Mouse (Mus musculus): ENCODE results near the gene Pcdh15. TPM values are rescaled to one million over a fixed set of nuclear protein-coding genes. Genes with fewer than 3 reads are reported as not detected.

Gene Pcdh15
- polyA plus RNA-seq, 2 experiments from 2014 or later: 0.16 TPM; not detected in 1

DNA sequence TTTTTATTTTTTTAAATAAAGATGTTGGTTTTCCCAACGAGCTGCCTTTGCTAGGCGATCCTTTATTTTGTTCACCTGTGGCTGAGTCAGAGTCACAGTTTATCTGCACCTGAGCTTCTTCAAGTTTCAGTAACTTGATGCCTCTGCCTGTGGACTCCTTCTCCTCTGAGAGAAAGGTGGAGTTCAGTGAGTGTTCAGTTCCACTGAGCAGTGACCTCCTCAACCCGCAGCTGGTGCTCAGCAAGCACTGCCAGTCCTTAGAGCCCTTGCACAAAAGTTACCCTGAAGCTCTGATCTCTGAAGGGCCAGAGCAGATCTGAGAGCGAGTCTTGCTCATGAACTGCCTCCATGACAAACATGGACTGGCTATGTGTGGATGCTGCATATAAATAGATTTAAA is 724.1 kb downstream of the Pcdh15 start:
- ATAC-seq: no peak

DNA sequence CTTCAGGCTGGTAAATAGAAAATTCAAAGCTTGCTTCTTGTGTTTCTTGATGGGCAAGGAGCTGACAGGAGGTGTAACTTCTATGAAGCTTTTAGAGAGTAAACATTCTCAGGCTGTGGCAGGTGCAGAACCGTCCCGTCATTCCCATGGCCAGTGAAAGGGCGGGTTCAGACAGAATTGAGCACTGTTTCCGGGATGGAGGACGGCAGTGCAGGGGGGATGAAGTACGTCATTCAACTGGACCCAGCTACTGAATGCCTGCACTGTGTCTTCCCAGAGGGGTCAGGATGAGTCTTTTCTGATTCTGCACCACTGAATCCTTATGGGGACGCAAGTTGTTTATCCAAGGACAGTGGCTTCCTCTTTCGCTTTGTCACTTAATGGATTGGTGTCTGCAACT is 727.2 kb downstream of the Pcdh15 start:
- ATAC-seq: no peak

DNA sequence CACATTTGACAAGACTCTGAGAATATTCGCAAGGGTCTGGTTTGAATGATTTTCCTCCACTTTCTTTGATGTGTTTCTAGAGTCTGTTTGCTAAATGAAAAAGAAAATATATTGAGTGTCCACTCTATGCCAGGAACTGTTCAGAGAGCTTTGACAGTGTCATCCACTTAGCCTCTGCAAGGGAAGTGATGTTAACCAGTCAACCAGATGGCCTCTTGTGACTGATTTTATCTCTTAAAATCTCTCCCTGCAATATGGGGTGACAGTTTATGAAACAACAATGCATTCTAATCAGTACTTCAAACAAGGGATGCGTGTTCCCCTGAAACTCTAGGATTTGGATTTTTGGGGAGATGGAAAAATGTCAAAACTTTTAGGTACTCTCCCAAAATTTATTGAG is 729.6 kb downstream of the Pcdh15 start:
- no peak for ATAC-seq

DNA sequence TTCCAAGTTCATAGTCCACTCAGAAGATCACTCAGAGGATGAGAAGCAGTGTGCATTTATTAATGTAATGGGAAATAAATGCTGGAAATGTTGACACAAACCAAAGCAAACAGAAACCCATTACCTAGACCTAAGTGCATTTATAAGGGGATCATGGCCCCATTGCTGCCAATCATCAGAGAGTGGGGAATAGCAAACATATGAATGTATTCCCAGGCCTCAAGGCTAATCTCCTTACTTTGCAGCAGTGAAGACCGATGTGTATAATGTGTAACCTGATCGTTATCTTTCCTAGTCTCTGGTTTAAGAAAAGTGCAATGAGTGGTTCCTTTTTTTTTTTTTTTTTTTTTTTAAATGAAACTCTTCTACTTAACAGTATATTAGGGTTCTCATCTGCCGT is 745.9 kb downstream of the Pcdh15 start:
- ATAC-seq: no peak

DNA sequence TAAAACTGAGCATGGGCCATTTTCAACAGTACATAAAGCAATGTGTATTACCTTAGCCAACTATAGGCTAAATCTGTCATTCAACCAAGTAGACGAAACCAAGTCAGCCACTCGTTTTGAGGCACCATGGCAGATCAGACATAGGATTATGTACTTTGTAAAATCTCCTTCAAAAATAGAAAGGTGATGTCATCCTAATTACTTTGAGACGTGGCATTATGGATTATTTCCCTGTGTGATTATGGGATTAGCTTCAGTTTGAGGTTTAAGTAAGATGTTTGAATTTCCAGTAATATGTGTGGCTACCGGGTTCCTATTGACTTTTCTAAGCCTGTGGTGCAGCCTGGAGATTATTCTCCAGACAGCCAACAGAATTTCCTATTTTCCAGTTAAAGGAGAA is 763.0 kb downstream of the Pcdh15 start:
- ATAC-seq: no peak

DNA sequence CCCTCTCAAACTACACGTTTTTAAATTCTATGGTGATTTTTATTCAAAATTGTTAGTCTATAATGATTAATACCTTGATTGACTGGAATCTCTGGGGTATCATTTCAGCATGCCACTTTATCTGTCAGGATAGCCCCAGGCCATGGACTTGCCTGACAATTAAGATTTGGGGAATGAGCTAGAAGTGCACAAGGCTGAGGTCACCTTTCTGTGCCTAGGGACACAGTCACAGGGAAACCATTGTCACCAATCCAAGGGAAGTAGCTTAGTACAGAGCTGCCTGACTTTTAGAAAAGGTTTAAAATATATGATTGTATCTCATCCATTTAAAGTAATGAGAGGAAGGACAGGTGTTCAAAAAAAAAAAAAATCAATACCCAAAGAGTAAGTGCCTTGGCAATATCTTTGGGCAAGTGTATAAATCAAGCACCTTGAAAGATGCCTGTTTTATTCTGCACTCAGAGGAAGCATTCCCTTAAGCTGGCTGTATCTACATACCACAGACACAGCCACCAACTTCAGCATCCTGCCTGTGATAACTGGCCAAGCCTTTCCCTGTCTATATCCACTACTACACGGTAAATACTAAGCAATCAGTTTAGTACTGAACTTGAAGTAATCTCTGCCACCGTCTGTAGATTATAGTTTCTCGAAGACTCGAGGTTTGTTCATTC is 779.0 kb downstream of the Pcdh15 start:
- no peak for ATAC-seq

DNA sequence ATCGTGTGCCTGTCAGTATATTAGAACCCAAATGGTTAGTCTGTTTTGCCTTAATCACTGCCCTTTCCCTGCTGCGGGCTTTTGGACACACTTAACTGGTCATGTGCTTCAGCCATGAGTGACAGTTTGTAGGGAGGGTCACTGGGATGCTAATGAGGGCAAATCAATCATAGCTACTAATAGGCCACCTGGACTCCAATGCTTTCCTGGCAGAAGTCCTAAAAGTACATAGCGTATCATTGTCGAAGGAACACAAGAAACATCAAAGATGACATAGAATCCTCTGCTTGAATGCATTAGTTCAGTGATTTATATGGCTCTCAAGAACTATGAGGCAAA is 779.6 kb downstream of the Pcdh15 start:
- ATAC-seq: no peak

DNA sequence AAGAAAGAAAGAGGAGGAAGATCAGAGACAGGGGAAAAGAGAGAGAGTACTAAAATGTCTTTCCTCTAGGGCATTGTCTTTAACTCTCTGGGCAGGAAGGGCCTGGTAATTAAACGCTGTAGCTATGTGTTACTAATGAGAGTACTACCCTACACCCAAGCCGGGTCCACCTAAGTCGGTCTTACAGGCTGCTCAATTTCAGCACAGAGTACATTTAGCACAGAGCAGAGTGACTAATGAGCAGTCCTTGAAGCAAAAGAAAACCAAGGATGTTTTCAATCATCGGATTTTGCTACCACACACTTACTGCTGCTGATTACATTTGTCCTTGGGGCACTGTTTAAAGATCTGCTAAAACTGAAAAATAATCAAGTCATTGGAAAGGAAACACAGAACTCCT is 788.6 kb downstream of the Pcdh15 start:
- ATAC-seq: no peak

DNA sequence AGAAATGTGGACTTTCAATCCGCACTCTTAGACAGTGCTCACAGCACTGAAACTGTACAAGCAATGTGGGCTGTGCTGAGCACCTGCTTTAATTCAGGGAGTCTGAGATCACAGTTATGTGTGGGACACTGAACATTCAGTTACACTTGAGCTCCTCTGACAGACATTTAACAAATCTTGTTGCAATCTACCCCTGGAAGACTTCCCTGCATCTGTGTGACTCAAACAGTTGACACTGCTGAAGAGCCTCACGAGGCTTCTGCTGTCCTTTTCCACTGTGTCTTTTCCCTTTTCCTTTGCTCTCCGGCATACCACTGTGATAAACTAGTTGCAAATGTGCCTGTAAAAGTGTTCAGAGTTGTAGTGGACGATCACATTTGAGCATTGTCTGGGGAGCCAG is 793.1 kb downstream of the Pcdh15 start:
- no peak for ATAC-seq

DNA sequence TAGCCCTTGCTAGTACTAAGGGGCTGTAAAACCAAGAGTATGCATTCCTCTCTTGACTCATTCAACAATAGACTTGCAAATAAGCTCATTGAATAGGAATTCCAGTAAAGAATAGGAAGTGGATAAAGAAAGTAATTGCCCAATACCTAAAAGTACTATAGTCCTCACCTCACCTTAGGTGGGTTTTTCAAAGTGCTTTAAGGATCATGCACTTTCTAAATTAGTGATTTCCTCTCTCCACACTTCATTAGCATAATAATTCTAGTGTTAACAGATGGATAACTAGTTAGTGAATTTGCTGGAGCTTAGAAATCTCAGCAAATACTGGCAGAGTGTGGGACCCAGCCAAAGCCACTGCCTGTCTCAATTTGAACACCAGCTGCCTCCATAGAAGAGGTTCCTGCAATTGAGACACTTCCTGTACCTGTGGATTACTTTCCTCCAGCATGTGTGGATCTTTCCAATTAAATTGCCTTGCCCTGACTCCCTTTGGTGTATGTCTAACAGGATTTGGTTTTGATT is 797.0 kb downstream of the Pcdh15 start:
- no peak for ATAC-seq

DNA sequence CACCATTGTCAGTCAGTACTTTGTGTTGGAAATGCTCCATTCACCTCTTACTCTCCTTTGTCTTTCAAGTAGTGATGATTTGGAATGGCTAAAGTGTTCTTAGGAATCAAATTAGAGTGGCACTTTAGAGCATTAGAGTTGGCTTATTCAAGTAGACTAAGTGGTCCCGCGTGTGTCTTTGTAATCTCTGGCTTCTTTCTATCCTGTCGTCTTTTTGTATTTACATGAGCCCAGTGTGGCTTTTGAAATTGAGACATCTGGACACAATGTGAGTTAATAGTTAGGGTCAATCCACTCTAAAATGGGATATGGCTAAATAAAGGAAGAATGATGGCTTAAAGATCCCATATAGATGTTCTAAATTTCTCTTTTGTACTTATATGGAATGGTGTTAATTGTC is 800.0 kb downstream of the Pcdh15 start:
- ATAC-seq: no peak

DNA sequence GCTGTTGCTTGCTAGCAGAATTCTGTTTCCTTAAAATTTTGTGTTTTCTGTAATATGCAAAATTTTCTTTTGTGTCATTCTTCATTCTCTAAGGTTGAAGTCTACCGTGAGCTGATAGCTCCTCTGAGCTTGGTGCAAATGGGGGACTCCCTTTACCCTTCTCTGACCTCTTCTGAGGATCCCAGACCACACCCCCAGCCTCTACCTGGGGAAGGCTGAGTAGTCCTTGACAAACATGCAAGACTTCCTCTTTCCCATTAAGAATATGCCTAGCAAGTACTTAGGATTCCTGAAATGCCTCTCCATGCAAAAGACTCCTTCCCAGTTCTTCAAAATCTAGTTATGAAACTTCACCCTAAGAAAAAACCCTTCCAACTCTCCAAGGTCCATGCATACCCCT is 808.5 kb downstream of the Pcdh15 start:
- ATAC-seq: no peak

DNA sequence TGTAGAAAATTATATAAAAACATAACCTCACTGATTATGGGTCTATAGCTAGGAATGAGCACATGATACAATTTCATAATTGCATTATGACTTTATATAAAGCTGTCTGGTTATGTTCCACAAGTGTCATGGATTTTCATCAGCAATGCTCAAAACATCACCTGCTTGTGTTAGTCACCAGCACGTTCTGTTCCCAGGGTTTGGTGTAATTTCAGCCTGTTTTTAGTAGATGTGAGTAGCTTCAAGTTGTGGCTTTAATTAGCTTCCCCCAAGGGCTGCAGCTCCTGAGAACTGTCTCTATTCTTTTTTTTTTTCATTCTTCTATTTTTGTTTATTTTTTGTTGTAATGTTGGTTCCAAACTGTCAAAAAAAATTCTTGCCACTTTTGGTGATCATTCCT is 809.4 kb downstream of the Pcdh15 start:
- no peak for ATAC-seq

DNA sequence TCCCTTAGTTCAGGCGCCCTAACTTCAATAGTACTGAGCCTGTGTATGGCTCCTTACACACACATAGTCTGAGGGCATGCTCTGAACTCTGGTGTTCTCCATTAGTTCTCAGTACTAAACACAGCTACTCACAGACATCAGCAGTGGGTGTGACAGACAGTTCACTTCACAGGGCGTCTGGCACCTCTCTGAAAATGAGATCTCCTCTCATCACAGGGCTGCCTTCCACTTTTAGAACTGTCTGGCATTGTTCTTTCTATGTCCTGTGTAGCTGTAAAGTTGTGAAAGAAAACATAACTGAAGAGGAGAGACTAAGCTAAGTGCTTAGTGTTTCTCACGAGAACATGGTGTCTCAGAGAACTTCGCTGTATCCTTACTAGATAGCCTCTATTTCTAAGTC is 816.0 kb downstream of the Pcdh15 start:
- ATAC-seq: no peak

DNA sequence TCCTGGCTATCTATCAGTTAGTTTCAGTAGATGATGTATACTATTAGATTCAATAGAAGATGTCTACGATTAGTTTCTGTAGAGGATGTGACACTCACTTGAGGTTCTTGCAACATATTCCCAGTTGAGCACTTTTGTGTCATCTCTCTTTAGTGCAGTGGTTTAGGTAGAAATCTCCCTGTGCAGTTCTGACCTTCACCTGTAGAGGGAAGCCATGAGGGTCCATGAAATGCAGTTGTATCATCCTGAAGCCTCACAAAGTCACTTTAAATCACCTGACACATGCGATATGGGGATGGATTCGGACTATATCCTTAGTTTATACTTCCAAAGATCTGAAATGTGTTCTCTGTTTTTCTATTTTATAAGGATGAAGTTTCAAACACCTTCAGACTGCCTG is 822.4 kb downstream of the Pcdh15 start:
- ATAC-seq: no peak

DNA sequence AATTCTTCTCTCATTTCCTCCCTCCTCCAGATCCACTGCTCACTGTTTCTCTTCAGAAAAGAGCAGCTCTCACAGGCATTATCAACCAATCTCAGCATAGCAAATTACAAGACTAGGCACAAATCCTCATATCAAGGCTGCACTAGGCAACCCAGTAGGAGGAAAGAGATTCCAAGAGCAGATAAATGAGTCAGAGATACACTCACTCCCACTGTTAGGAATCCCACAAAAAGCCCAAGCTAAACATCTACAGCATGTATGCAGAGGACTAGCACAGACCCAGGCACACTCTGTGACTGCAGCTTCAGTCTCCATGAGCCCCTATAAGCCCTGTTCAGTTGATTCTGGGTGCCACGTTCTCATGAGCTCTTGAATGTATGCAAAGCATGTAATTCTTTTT is 829.5 kb downstream of the Pcdh15 start:
- ATAC-seq: no peak

DNA sequence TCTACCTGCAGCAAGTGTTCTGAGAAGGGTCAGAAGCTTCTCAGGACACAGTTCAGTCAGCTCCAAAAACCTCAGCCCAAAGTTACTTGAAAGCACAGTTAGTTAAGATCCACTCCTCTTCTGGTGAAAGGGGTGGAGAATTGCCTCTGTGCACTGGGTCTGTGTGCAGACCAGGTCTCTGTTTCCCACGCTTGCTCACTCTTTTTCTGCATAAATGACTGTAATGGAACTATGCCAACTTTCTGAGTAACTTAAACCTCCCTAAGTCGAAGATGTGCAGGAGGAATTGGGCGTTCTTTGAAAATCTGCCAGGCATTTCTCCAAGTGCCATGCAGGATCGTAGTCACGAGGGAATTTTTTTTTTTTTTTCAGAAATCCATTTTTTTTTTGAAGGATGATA is 830.6 kb downstream of the Pcdh15 start:
- no peak for ATAC-seq

DNA sequence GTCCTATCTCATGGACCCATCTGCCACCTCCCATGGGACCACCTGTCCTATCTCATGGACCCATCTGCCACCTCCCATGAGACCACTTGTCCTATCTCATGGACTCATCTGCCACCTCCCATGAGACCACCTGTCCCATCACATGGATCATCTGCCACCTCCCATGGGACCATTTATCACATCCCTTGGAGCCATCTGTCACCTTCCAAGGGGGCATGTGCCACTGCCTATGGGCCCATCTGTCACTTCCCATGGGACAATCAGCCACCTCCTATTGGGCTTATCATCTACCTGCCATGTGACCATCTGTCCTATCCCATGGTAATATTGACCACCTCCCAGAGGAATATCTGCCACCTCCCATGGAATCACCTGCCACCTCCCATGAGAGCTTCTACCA is 832.0 kb downstream of the Pcdh15 start:
- ATAC-seq: no peak

DNA sequence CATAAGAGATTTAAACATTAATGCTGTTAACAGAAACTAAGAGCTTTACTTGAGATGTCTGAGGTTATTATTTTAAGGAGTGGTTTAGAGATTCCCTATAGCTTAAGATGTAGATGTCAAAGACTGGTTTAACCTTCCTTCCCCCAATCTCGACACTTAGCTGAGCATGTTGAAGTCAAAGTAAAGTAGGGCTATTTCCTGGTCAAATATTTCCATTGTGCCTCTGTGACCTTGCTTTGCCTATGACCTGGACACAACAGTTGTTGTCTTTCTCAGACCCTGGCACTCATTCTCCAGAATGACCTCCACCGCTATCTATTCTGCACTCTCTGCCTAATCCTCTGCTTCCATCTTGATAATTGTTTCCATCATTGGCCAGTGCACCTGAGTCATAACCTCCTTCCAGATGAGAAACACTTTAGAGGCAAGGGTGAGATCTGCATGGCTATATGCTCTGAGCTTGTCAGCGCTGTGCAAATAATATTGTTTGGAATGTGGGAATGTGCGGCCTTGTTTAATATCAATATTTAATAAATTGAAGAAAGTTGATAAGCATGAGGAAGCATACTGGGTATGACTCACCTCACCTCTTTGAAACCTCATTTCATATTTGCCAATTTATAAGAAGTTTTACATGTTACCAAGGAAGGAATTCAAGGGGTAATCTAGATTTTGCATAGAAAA is 833.0 kb downstream of the Pcdh15 start:
- no peak for ATAC-seq

DNA sequence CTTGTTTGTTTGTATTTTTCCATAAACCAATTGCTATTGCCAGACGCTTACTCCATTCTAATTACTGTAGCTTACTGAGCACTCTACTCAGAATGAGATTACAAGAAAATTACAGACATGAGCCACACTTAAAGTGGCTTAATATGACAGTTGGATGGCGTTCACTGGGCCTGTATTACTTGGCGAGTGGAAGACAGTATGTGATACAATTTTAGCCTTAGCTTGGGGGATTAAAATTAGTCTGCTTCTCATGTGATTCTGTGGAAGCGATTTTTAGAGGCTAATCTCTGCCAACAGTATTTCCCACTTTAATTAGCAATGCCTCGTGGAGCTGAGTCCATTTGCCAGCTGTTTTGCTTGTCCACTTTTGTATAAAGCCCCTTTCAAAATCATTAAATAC is 837.0 kb downstream of the Pcdh15 start:
- no peak for ATAC-seq

DNA sequence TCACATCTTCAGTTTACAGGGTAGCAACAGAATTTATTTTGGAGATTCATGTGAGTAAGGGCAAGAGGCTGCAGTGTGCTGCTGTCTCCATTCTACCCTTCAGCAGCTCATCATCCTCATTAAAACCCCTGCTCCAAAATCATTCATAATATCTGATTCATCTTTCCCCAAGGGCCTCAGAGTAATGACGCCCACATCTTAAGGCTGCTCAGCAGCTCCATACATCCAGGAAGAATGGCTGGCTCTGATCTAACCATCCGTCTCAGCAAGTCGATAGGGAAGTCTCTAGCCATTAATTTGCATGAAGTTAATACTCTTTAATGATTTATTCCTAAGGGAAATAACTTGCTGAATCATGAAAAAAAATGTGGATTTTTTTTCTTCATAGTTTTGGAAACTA is 839.8 kb downstream of the Pcdh15 start:
- ATAC-seq: no peak

DNA sequence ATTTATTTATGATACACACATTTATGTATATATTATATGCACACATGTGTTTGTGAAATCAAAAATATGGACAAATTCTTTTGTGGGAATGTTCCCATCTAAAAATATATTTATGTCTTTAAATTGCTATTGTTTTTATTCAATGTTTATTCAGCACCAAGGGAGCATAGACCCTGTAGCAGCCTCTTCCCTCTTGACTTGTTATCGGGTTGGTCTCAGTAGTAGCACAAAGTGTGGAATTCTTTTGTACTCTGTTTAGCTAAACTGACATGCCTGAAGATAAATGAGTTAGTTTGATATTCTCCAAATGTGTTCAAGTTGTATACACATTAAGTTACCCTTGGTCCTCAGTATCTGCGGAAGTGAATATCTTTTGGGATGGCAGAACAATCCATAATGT is 848.7 kb downstream of the Pcdh15 start:
- ATAC-seq: no peak

DNA sequence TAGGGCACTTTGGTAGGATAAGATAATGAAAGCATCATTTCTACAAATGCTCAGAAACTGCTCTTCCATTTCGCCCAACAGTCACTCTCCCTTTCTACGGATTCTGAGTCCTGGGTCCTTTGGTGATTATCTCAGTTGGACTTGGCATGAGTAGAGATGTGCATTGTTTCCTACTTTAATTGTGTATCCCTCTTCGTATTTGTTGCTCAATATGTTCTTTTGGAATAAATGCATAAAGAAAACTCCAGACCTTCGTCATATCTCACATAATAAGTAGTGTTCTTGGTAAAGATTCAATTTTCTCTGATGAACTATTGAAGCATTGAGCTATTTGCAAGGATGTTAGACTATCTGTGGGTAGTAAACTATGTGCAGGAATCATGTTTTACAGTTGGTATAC is 854.2 kb downstream of the Pcdh15 start:
- ATAC-seq: no peak

DNA sequence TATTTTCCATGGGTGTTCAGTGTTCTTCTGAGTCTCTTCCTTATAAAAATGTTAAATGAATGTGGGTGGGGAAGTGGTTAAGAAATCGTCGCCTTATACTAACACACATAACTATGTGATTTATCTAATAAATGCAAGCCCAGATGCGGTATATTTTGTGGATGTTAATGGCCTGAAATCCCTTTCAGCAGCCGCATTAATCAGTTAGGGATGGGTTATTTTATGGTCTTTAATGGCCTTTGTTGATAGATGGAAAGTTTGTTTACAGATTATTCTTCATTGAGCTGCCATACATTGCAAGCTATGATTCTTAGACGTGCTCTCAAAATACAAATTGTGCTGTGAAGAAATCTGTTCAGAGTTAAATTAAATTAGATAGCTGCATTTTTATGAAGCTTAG is 884.9 kb downstream of the Pcdh15 start:
- ATAC-seq: no peak

DNA sequence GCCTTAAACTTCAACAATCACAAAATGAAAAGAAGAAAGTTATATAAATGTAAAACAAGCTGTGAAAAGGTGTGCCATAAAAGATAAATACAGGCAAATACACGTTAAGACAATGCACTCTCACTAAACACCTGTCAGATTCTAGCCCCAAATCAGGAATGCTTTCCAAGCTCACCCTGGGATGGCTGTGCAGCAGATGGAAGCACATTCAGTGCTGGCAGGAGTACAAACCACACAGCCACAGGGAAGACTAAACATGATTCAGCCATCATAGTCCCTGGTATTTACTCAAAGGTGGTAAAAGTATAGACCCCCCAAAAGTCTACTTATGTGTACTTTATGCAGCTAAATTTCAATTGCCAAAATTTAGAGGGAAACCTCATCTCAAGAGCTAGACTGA is 909.7 kb downstream of the Pcdh15 start:
- ATAC-seq: no peak
